ENCODE assay signal across 14 mouse cellular contexts in genomic region chr13:22045311-22045710, GRCm38 (mm10). TPM values are rescaled to one million over a fixed set of nuclear protein-coding genes. Genes with fewer than 3 reads are reported as not detected.
"Had no signal": no experiment of that assay in that cellular context is flagged by ENCODE, and none has a peak within 500 bp of the region (broad histone marks: within the 10 kb centered on the region; RNA-seq: fewer than 3 reads in every experiment).

No protein-coding gene starts in this region.

- H3K9ac ChIP-seq: intestine, embryonic 15.5 days; kidney, embryonic 15.5 days; limb, embryonic 15.5 days; lung, embryonic 14.5 days; midbrain, embryonic 15.5 days had no signal

- DNase-seq: kidney, adult 2 months; kidney, postnatal 14 days; lung, embryonic 14.5 days; lung, postnatal 10 days; lung, postnatal 4 days; right cerebral cortex, adult 18-20 months; right cerebral cortex, postnatal 25 days; thymus, postnatal 14 days had no signal

- H3K9me3 ChIP-seq: intestine, embryonic 15.5 days; kidney, embryonic 15.5 days; limb, embryonic 15.5 days; midbrain, embryonic 10.5 days; midbrain, embryonic 15.5 days had no signal

- H3K36me3 ChIP-seq: intestine, embryonic 15.5 days; kidney, embryonic 15.5 days; limb, embryonic 15.5 days; midbrain, embryonic 10.5 days; midbrain, embryonic 15.5 days had no signal

- H3K27ac ChIP-seq: intestine, embryonic 15.5 days; limb, embryonic 15.5 days; midbrain, embryonic 15.5 days had no signal

- H3K4me3 ChIP-seq: intestine, embryonic 15.5 days; limb, embryonic 15.5 days; midbrain, embryonic 15.5 days had no signal

- ATAC-seq: intestine, embryonic 15.5 days; midbrain, embryonic 15.5 days had no signal

- H3K4me2 ChIP-seq: limb, embryonic 15.5 days; midbrain, embryonic 15.5 days had no signal

- H3K27me3 ChIP-seq: intestine, embryonic 15.5 days; kidney, embryonic 15.5 days; limb, embryonic 15.5 days; midbrain, embryonic 15.5 days had no signal

RNA-seq across cellular contexts. Expression of gene Hist1h2ag, which starts 2.6 kb away (rescaled TPM):
- polyA plus RNA-seq: kidney, adult 2 months had no signal

RNA-seq across cellular contexts. Expression of gene Hist1h2bk, which starts 9.6 kb away (rescaled TPM):
- polyA plus RNA-seq: neural tube, embryonic 14.5 days had no signal

RNA-seq across cellular contexts. Expression of gene Hist1h2ah, which starts 9.9 kb away (rescaled TPM):
- polyA plus RNA-seq: midbrain, embryonic 15.5 days; neural tube, embryonic 14.5 days had no signal
